Mouse (Mus musculus): ENCODE measurements at regions not wholly inside any gene's neighbourhood (a gene's known extent, or its start where the extent isn't known, plus 50 kb on each side); places are given as distances from the start of the nearest gene placed in this dataset.

DNA sequence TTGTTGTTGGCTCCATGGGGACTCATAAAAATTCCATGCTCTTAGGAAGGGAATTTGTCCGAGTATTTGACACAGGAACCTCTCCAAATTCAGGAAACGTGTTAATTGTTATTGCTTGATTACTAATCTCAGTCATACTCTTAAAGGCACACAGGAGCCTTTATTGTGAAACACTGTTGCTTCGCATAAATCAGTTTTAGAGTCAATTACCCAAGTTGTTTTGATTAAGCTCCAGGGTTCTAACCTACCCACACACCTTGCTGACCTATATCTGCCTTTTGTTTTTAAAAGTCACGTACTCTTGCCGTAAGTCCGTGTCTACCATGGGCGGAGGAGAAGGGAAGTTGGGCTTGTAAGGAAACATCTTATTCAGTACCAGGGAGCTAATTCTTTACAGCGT lies 89.6 kb upstream of the Cxadr start:
- no peak for ATAC-seq (ENCODE audit: low FRiP score, low read depth)
- no peak overlapping the region for H3K9ac ChIP-seq
- WGBS: 53% methylated on average over 8 of the region's 8 CpGs
- H3K9me3 ChIP-seq: no peaks in the 10 kb centered on the region
- H3K27ac ChIP-seq: no peak overlapping the region
- H3K36me3 ChIP-seq: no peaks in the 10 kb centered on the region
- no peak overlapping the region for H3K4me2 ChIP-seq (replicated peaks)
- H3K4me1 ChIP-seq: no peaks in the 10 kb centered on the region
- no peak overlapping the region for H3K4me3 ChIP-seq
- no peaks in the 10 kb centered on the region for H3K27me3 ChIP-seq

DNA sequence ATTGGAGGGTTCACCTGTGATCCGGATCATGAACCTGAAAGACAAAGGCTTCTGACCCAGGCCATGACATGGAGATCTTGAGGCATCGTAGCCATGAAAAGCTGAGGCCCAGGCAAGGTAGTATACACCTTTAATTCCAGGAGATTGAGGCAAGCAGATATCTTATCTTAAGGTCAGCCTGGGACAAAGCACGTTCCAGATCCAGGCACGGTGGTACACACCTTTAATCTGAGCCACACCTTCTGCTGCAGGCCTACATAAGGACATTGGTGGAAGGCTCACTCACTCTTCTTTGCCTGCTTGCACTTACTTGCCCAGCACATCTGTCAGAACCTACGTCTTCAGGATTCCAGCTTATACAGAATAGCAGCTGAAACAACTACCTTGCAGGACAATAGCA lies 93.0 kb upstream of the Cxadr start:
- Histone ChIP-seq H3K27ac (no peak overlapping the region), H3K9me3 (no peaks in the 10 kb centered on the region), H3K4me2 (replicated peaks) (no peak overlapping the region), H3K27me3 (no peaks in the 10 kb centered on the region), H3K9ac (no peak overlapping the region), H3K4me1 (no peaks in the 10 kb centered on the region), H3K4me3 (no peak overlapping the region), H3K36me3 (no peaks in the 10 kb centered on the region)
- ATAC-seq (ENCODE audit: low FRiP score, low read depth): no peak
- 87% methylated on average over 5 of the region's 5 CpGs for WGBS

DNA sequence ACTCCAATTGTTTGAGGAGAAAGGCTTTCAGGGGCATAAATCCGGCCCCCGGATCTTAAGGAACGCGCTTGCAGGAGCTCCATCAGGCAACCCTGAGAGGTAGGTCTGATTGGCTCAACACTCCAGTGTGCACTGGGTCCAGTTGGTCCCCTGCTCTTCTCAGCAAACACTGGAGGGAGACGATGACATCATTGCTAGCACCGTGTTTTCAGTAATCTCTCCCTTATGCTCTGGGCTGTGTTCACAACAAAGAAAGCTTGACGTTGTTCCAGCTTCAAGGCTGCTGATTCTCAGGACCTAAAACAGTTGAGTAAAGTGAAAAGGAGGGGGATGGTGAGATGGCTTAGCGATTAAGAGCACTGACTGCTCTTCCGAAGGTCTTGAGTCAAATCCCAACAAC lies 97.0 kb upstream of the Cxadr start:
- no peaks in the 10 kb centered on the region for H3K36me3 ChIP-seq
- H3K4me1 ChIP-seq: 0 out of 2 replicates have a peak, but pooled peaks cover 4% of the 10 kb centered on the region
- no peak overlapping the region for H3K4me3 ChIP-seq
- H3K9me3 ChIP-seq: no peaks in the 10 kb centered on the region
- no peak for ATAC-seq (ENCODE audit: low FRiP score, low read depth)
- H3K27ac ChIP-seq: no peak overlapping the region
- no peak overlapping the region for H3K9ac ChIP-seq
- WGBS: 80% methylated on average over 9 of the region's 9 CpGs
- H3K4me2 ChIP-seq (replicated peaks): no peak overlapping the region
- no peaks in the 10 kb centered on the region for H3K27me3 ChIP-seq

DNA sequence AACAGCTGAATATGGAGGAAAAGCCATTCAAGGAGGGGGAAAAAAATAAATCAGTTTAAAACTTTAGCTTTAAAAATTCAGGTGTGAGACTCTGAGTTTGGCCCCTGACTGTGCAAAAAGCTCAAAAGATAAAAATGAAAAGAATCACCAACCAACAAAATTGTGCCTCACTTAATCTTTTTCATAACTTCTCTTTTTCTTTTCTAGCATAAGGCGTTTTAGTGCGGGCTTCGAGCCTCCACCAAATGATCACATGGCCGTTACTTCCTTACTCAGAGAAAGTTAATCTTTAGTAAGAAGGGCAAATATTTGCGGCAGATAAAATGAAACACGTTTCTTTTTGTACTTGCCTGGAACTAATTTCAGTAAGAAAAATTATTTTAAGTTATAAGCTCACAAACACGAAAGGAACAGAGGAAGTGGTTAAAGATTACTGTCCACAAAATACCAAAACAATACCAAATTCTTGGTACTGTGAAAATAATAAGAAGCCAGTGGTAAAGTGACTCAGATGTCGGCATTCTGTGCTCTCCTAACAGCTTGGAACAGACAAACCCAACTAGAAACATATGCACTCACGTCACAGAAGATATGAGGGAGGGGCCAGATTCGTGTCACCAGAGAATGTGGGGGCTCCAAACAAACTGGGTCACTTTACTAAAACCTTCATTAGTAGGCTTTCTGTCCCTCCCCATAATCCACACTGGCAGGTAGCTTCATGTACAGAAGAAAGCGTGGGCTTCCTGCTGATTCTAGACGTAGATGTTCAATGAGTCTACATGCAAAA lies 101.1 kb upstream of the Cxadr start:
- H3K27ac ChIP-seq: no peak overlapping the region
- no peaks in the 10 kb centered on the region for H3K36me3 ChIP-seq
- H3K9me3 ChIP-seq: no peaks in the 10 kb centered on the region
- no peak overlapping the region for H3K9ac ChIP-seq
- no peak overlapping the region for H3K4me2 ChIP-seq (replicated peaks)
- WGBS: 61% methylated on average over 12 of the region's 12 CpGs
- 0 out of 2 replicates have a peak, but pooled peaks cover 4% of the 10 kb centered on the region for H3K27me3 ChIP-seq
- H3K4me3 ChIP-seq: no peak overlapping the region
- H3K4me1 ChIP-seq: 0 out of 2 replicates have a peak, but pooled peaks cover 4% of the 10 kb centered on the region
- no peak for ATAC-seq (ENCODE audit: low FRiP score, low read depth)

DNA sequence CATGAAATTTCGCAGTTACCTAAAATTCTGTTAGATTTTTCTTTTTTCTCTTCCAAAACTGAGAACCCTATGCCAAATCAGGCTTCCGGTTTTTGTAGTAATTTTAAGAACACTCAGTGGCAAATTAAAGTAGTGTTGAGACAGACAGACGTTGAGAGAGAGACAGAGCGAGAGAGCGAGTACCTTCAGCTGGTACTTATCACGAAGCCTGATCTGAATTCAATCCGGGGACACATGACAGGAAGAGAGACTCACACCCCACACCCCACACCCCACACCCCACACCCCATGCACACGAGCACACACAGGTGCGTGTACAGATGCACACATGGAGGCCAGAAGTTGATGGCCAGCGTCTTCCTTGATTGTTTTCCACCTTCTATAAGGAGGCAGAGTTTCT lies 102.0 kb upstream of the Cxadr start:
- H3K4me3 ChIP-seq: no peak overlapping the region
- no peaks in the 10 kb centered on the region for H3K36me3 ChIP-seq
- H3K9ac ChIP-seq: no peak overlapping the region
- H3K4me1 ChIP-seq: 0 out of 2 replicates have a peak, but pooled peaks cover 4% of the 10 kb centered on the region
- no peak overlapping the region for H3K27ac ChIP-seq
- WGBS: 70% methylated on average over 10 of the region's 10 CpGs
- 0 out of 2 replicates have a peak, but pooled peaks cover 4% of the 10 kb centered on the region for H3K27me3 ChIP-seq
- H3K4me2 ChIP-seq (replicated peaks): peak overlapping the region; percentile 37; the same call in 1 of the 2 replicates
- ATAC-seq (ENCODE audit: low FRiP score, low read depth): no peak
- H3K9me3 ChIP-seq: no peaks in the 10 kb centered on the region

DNA sequence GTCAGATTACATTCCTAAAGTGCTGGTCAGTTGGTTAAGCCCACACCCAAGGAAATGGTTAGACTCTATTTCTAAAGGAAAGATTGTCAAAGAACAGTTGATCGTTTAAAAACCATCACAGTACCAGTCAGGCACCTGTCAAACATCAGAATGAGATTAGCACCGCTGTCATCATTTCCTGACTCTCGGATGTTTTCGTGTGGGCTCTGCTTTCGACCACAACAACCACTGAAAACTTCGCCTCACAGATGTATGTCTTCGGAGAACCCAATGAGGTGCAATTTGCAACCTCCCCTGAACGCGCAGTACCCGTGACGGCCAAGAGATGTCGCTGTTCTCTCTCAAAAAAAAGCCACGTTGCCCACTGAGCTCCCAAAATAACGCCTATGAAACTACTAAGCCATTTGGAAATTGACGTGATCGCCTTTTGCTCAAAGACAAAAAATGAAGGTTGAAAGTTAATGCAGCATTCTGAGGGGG lies 102.6 kb upstream of the Cxadr start:
- no peak overlapping the region; the same call in 1 of the 2 replicates for H3K4me3 ChIP-seq
- H3K36me3 ChIP-seq: no peaks in the 10 kb centered on the region
- no peak overlapping the region for H3K9ac ChIP-seq
- H3K4me1 ChIP-seq: 0 out of 2 replicates have a peak, but pooled peaks cover 4% of the 10 kb centered on the region
- peak overlapping the region; percentile 37; the same call in 1 of the 2 replicates for H3K4me2 ChIP-seq (replicated peaks)
- H3K9me3 ChIP-seq: no peaks in the 10 kb centered on the region
- ATAC-seq (ENCODE audit: low FRiP score, low read depth): no peak; the same call in 1 of the 2 replicates
- 0 out of 2 replicates have a peak, but pooled peaks cover 4% of the 10 kb centered on the region for H3K27me3 ChIP-seq
- WGBS: 8% methylated on average over 16 of the region's 16 CpGs
- H3K27ac ChIP-seq: no peak overlapping the region

DNA sequence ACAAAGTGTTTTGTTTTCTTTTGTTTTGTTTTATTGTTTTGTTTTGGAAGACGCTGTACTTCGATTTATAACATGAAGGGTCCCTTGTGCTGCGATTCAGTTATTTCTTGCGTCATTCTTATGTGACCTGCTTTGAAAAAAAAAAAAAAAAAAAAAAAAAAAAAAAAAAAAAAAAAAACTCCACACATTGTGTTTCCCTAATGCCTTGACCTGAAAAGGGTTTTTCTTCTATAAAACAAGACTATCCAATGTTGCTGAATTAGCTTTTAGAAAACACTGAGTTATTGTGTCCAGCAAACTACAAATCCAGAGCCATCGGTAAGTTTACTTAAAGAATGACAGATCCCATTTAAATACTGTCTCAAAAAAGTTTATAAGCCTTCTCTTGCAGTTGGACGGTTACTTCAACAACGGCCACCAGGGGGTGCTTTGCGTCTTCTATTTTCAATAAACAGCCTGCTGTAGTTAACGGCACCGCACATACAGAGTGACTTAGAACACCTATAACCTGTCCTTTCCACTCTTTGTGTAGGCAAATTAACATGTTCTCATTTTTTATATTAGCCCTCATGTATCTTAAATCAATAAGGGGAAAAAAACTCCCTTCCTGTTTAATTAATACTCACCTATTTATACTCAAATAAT lies 103.9 kb upstream of the Cxadr start:
- Histone ChIP-seq H3K4me1 (0 out of 2 replicates have a peak, but pooled peaks cover 4% of the 10 kb centered on the region), H3K9ac (no peak overlapping the region), H3K4me2 (replicated peaks) (no peak overlapping the region), H3K27me3 (0 out of 2 replicates have a peak, but pooled peaks cover 4% of the 10 kb centered on the region), H3K9me3 (no peaks in the 10 kb centered on the region), H3K4me3 (no peak overlapping the region), H3K27ac (no peak overlapping the region), H3K36me3 (no peaks in the 10 kb centered on the region)
- ATAC-seq (ENCODE audit: low FRiP score, low read depth): peak; percentile 55; the same call in 1 of the 2 replicates
- WGBS: 13% methylated on average over 10 of the region's 10 CpGs

DNA sequence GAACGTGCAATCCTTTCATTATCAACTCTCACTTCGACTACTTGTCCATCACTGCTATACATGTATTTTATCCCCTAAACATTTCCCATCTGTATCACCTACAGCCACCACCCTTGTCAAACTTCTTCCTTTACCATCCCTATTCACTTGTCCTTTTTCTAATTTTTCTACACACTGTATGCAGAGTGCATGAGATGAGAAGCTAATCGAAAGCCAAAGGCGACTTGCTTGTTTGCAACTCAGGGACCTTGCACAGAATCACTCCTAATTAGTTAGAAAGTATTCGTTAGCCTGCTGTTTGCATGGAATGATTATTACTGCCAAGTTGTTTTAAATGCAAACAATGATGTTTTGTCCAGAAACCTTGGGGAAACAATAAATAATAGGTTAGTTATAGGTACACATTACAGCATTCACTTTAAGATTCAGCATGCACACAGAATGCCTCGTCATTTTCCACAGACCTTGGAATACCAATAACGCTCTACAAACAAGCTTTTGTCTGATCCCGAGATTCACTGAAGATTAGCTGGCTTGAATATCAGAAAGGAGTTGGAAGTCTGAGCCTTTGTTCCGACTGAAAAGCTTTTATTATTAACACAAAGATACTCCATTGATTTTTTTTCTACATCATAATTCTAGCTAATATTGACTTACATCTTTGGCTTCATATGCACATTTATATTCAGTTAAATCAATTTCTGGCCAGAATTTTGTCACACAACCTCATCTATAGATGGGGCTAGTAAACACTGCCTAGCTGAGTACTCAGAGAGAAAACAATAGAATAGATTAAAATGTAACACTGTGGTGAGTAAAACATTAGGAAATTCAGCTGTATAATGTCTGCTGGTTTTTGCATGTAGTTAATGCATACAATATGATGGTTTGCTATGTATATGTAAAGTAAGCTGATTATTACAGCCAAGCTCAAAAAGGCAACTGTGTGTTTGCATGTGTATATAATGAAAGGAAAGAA lies 130.4 kb upstream of the Cxadr start:
- Histone ChIP-seq H3K36me3 (no peaks in the 10 kb centered on the region), H3K9ac (no peak overlapping the region), H3K4me2 (replicated peaks) (no peak overlapping the region), H3K9me3 (no peaks in the 10 kb centered on the region), H3K27ac (no peak overlapping the region), H3K4me3 (no peak overlapping the region), H3K4me1 (no peaks in the 10 kb centered on the region), H3K27me3 (no peaks in the 10 kb centered on the region)
- no peak for ATAC-seq (ENCODE audit: low FRiP score, low read depth)
- 78% methylated on average over 9 of the region's 9 CpGs for WGBS

DNA sequence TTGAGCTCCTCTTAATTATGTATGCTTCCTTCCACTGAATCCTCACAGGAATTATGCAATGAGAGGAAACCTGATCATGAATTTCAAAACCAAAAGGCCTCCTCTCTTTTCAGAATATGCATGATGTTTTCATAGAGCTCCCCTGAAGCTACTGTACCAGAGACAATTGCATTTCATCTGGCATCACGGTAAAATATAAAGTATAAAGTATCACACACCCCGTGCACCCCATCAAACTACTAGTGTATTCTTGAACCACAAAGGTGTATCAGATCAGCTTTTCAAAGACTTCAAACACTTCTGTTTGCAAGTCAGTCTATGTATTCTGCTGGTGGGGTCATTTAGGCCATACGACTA lies 144.4 kb upstream of the Cxadr start:
- H3K36me3 ChIP-seq: no peaks in the 10 kb centered on the region
- no peaks in the 10 kb centered on the region for H3K27me3 ChIP-seq
- H3K9me3 ChIP-seq: no peaks in the 10 kb centered on the region
- H3K4me1 ChIP-seq: peaks cover 7% of the 10 kb centered on the region; the same call in 1 of the 2 replicates
- 74% methylated on average over 3 of the region's 3 CpGs for WGBS
- ATAC-seq (ENCODE audit: low FRiP score, low read depth): no peak
- H3K27ac ChIP-seq: no peak overlapping the region
- no peak overlapping the region for H3K9ac ChIP-seq
- H3K4me2 ChIP-seq (replicated peaks): no peak overlapping the region
- no peak overlapping the region for H3K4me3 ChIP-seq

DNA sequence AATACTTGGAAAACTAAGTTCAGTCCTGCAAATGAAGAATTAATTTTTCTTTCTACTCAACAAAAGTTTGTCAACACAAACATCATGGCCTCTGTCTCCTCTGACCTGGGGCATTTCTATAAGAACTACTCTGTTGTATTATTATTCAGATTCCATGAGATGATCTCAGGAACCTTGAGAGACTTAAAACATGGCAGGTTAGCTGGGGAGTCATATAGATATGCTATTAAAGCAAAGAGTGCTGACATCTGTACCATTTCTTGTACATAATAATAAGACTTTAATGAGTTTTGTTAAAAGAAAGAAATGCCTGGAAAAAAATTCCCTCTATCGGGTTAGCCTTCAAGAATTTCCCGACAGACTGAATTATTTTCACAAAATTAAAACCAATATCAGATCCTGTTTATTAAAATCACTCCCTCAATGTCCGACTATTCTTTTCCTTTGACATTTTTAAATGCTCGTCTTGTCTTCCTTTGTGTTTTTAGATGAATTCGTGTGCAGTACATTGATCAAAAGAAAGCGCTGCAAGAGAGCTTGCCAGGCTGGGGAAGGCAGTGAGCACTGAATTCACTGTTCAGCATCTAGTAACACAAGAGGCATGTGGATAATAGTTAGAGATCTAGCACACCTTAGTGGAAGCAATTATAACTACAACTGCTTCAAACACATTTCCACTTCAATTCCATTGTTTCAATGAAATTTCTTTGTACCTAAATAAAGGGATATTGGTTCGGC lies 145.0 kb upstream of the Cxadr start:
- WGBS: 40% methylated on average over 7 of the region's 7 CpGs
- H3K36me3 ChIP-seq: no peaks in the 10 kb centered on the region
- no peaks in the 10 kb centered on the region for H3K27me3 ChIP-seq
- no peaks in the 10 kb centered on the region for H3K9me3 ChIP-seq
- H3K4me3 ChIP-seq: no peak overlapping the region
- no peak overlapping the region for H3K27ac ChIP-seq
- H3K4me2 ChIP-seq (replicated peaks): no peak overlapping the region
- ATAC-seq (ENCODE audit: low FRiP score, low read depth): no peak; the same call in 1 of the 2 replicates
- H3K9ac ChIP-seq: no peak overlapping the region
- peaks cover 7% of the 10 kb centered on the region; the same call in 1 of the 2 replicates for H3K4me1 ChIP-seq

Measured in limb, embryonic 13.5 days (tissue).